Mouse (Mus musculus): ENCODE data around the gene Ndufa10. TPM values are rescaled to one million over a fixed set of nuclear protein-coding genes. Genes with fewer than 3 reads are reported as not detected.

Gene Ndufa10
- polyA plus RNA-seq, 1 experiment from 2014 or later, result 385 TPM

DNA sequence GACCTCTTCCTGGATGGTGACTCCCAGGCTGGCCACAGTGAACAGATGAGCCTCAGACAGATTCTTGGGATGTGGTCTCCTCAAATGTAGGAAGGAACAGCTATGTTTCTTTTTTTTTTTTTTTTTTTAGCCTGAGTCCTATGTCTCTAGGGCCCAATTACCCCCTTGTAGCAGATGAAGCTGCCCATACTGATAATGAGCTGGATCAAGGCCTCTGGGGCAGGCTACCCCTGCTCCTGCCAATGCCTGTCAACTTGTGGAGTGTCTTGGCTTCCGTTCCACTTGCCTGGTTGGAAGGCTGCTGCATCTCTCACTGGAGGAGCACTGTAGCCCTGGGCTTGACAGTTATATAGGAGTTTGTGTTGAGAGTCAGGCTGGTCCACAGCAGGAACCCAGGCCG, 22.3 kb upstream of the Ndufa10 start, which contains the start of gene Olfr1415:
Gene Olfr1415, minus strand, starts transcription at position 101 of the 400 bp plus-strand sequence.
- WGBS, result 82% methylated on average over 2 of the region's 2 CpGs
- Histone ChIP-seq H3K9ac (ENCODE audit: low read depth, low read length) (no peak within 1 kb of the TSS), H3K4me1 (replicated peaks; ENCODE audit: insufficient read depth, low read length) (no peaks in the 10 kb centered on the region), H3K27me3 (ENCODE audit: insufficient read depth, low read length) (no peaks in the 10 kb centered on the region), H3K9me3 (replicated peaks; ENCODE audit: low read length) (no peaks in the 10 kb centered on the region), H3K27ac (no peak within 1 kb of the TSS), H3K4me3 (replicated peaks; ENCODE audit: low read depth, low read length) (no peak within 1 kb of the TSS), H3K4me2 (ENCODE audit: low read length) (no peak within 1 kb of the TSS), H3K36me3 (ENCODE audit: insufficient read depth, low read length) (no peaks in the 10 kb centered on the region)
- ATAC-seq (replicated peaks; ENCODE audit: low FRiP score, low read depth) (no peak), DNase-seq (ENCODE audit: low spot score) (no peak)
- TF ChIP-seq CTCF (IDR thresholded peaks at IDR 0.05; ENCODE audit: low read depth), result no peak

DNA sequence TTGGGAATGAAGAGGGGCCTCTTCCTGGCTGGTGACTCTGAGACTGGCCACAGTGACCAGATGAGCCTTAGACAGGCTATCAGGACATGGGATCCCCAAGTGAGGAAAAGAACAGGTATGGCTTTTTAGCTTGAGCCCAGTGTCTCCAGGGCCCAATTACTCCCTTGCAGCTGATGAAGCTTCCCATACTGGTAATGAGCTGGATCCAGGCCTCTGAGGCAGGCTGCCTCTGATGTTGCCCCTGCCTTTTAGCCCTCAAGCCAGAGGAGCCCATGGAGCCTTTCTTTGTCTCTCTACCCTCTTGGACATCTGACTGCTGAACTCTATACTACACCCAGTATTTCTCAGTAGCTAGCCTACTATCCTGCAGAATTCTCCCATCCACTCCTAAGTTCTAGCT, 11.4 kb upstream of the Ndufa10 start, which contains the start of gene Olfr1416:
Gene Olfr1416, minus strand, starts transcription at position 101 of the 400 bp plus-strand sequence.
- no peaks in the 10 kb centered on the region for H3K27me3 ChIP-seq (ENCODE audit: insufficient read depth, low read length)
- H3K4me3 ChIP-seq (replicated peaks; ENCODE audit: low read depth, low read length), result no peak within 1 kb of the TSS
- no peaks in the 10 kb centered on the region for H3K9me3 ChIP-seq (replicated peaks; ENCODE audit: low read length)
- H3K27ac ChIP-seq, result no peak within 1 kb of the TSS
- H3K4me1 ChIP-seq (replicated peaks; ENCODE audit: insufficient read depth, low read length), result no peaks in the 10 kb centered on the region
- no peak within 1 kb of the TSS for H3K4me2 ChIP-seq (ENCODE audit: low read length)
- no peak for ATAC-seq (replicated peaks; ENCODE audit: low FRiP score, low read depth)
- DNase-seq (ENCODE audit: low spot score), result no peak
- no peaks in the 10 kb centered on the region for H3K36me3 ChIP-seq (ENCODE audit: insufficient read depth, low read length)
- no peak for TF ChIP-seq CTCF (IDR thresholded peaks at IDR 0.05; ENCODE audit: low read depth)
- H3K9ac ChIP-seq (ENCODE audit: low read depth, low read length), result no peak within 1 kb of the TSS

DNA sequence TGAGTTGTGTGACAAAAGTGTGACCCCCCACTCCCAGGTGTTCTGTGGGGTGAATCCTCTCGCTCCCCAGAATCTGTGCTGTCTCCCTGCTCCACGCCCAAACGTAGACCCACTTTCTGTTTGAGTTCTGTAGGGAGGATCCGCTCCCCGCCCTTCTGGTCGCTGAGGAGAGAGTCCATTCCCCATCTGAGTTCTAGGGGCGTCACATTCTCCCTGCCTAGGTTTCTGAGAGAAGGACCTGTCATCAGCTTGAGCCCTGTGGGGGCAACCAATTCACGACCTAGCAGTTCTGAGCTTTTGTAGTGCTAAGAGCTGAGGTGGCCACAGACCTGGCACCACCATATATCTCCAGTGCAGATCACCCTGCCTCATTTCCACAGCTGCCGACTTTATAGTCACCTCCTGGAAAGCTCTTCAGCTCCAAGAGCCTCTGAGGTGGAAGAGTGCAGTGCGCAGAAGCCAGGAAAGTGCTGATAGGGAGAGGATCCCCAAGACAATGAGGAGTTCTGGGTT, 462 bp upstream of the Ndufa10 start:
- H3K4me3 ChIP-seq (replicated peaks; ENCODE audit: low read depth, low read length), result peak overlapping the region; percentile 91
- H3K4me1 ChIP-seq (replicated peaks; ENCODE audit: insufficient read depth, low read length), result peaks cover 4% of the 10 kb centered on the region; the same call in 1 of the 2 replicates
- peak overlapping the region; percentile 55 for H3K27ac ChIP-seq
- H3K9ac ChIP-seq (ENCODE audit: low read depth, low read length), result peak overlapping the region; percentile 98
- peak overlapping the region; percentile 66 for H3K4me2 ChIP-seq (ENCODE audit: low read length)
- whole genome bisulfite sequencing, result 2% methylated on average over 10 of the region's 10 CpGs
- DNase-seq (ENCODE audit: low spot score) (peak; percentile 46), ATAC-seq (replicated peaks; ENCODE audit: low FRiP score, low read depth) (peak; percentile 73)
- H3K9me3 ChIP-seq (replicated peaks; ENCODE audit: low read length), result no peaks in the 10 kb centered on the region
- H3K27me3 ChIP-seq (ENCODE audit: insufficient read depth, low read length), result no peaks in the 10 kb centered on the region
- H3K36me3 ChIP-seq (ENCODE audit: insufficient read depth, low read length), result 0 out of 2 replicates have a peak, but pooled peaks cover 16% of the 10 kb centered on the region
- no peak for TF ChIP-seq CTCF (IDR thresholded peaks at IDR 0.05; ENCODE audit: low read depth)

DNA sequence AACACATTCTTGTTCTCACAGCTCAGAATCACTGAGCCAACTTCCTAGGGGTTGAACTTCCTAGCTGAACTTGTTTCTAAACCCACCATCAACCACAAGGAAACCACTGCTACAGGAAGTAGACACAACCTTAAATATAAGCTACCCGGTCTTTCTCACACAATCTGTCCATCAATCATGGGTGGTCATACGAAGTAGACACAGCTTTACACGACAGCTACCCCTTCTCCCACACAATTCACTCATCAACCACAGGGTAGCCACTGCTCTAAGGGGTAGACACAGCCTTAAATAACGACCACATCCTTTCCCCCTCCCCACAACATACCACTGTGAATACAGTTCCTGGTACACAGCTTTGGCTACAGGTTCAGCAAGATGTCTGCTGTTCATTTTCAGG, 4.8 kb downstream of the Ndufa10 start:
- Histone ChIP-seq H3K4me2 (ENCODE audit: low read length) (no peak overlapping the region), H3K9ac (ENCODE audit: low read depth, low read length) (no peak overlapping the region), H3K4me1 (replicated peaks; ENCODE audit: insufficient read depth, low read length) (peaks cover 4% of the 10 kb centered on the region; the same call in 1 of the 2 replicates), H3K27ac (no peak overlapping the region), H3K4me3 (replicated peaks; ENCODE audit: low read depth, low read length) (no peak overlapping the region), H3K36me3 (ENCODE audit: insufficient read depth, low read length) (peaks cover 50% of the 10 kb centered on the region), H3K9me3 (replicated peaks; ENCODE audit: low read length) (no peaks in the 10 kb centered on the region), H3K27me3 (ENCODE audit: insufficient read depth, low read length) (no peaks in the 10 kb centered on the region)
- WGBS, result 77% methylated on average over 4 of the region's 4 CpGs
- no peak for TF ChIP-seq CTCF (IDR thresholded peaks at IDR 0.05; ENCODE audit: low read depth)
- ATAC-seq (replicated peaks; ENCODE audit: low FRiP score, low read depth), result no peak
- DNase-seq (ENCODE audit: low spot score), result no peak

DNA sequence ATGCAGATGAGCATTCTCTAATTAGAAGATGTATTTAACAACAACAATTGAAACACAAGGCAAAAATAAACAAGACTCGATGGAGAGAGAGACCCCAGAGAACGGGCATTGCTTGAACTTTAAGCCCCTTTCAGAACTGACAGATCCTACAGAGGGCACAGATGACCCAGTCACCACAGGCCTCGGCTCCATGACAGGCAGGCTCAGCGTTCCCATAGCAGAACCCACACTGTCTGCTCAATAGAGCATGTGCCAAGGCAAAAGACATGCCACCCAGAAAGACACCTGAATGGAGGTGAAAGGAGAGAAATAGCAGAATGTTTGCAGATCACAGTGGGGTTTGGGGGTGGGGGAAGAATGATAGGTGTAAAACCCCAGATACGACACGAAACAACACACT, 15.2 kb downstream of the Ndufa10 start:
- WGBS, result 90% methylated on average over 6 of the region's 6 CpGs

DNA sequence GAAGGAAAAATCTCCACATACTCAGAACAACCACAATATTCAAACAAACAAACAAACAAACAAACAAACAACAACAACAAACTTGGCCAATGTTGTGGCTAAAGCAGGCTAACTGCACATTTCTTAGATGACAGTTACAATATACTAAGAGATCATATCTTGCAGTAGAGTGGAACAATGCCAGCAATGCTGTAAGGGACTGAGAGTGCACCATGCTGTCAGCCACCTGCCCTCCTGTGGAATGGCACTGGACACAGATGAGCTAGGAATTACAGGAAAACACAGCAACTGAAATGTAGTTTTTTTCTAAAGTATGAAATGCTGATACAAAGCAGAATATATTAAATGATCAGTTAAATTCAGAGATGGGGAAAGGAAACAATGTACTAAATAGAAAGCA, 15.9 kb downstream of the Ndufa10 start:
- Histone ChIP-seq H3K36me3 (ENCODE audit: insufficient read depth, low read length) (peaks cover 60% of the 10 kb centered on the region), H3K27me3 (ENCODE audit: insufficient read depth, low read length) (no peaks in the 10 kb centered on the region), H3K9me3 (replicated peaks; ENCODE audit: low read length) (no peaks in the 10 kb centered on the region), H3K4me1 (replicated peaks; ENCODE audit: insufficient read depth, low read length) (no peaks in the 10 kb centered on the region), H3K9ac (ENCODE audit: low read depth, low read length) (no peak overlapping the region), H3K4me3 (replicated peaks; ENCODE audit: low read depth, low read length) (no peak overlapping the region), H3K4me2 (ENCODE audit: low read length) (no peak overlapping the region), H3K27ac (no peak overlapping the region)
- ATAC-seq (replicated peaks; ENCODE audit: low FRiP score, low read depth), result no peak
- no peak for TF ChIP-seq CTCF (IDR thresholded peaks at IDR 0.05; ENCODE audit: low read depth)
- DNase-seq (ENCODE audit: low spot score), result no peak

More for the DNA sequence above, 15.2 kb downstream of the Ndufa10 start:
- Histone ChIP-seq H3K9ac (ENCODE audit: low read depth, low read length) (no peak overlapping the region), H3K36me3 (ENCODE audit: insufficient read depth, low read length) (peaks cover 58% of the 10 kb centered on the region), H3K4me1 (replicated peaks; ENCODE audit: insufficient read depth, low read length) (no peaks in the 10 kb centered on the region), H3K27me3 (ENCODE audit: insufficient read depth, low read length) (no peaks in the 10 kb centered on the region), H3K4me3 (replicated peaks; ENCODE audit: low read depth, low read length) (no peak overlapping the region), H3K27ac (no peak overlapping the region), H3K9me3 (replicated peaks; ENCODE audit: low read length) (no peaks in the 10 kb centered on the region), H3K4me2 (ENCODE audit: low read length) (no peak overlapping the region)
- TF ChIP-seq CTCF (IDR thresholded peaks at IDR 0.05; ENCODE audit: low read depth), result no peak
- DNase-seq (ENCODE audit: low spot score) (no peak), ATAC-seq (replicated peaks; ENCODE audit: low FRiP score, low read depth) (no peak)
